Mouse (Mus musculus): Measurements from ENCODE around the gene Tmem151b.

- TF ChIP-seq POLR2A (IDR thresholded peaks at IDR 0.05; ENCODE audit: insufficient read depth, low read depth, low read length) (no peak), CTCF (IDR thresholded peaks at IDR 0.05; ENCODE audit: insufficient read depth, low read depth, low read length) (no peak)
Measured at GRCm38 (mm10) chr17:45500981-45501380, 48.5 kb downstream of the Tmem151b start.
